Mouse (Mus musculus): ENCODE measurements at regions not wholly inside any gene's neighbourhood (a gene's known extent, or its start where the extent isn't known, plus 50 kb on each side); places are given as distances from the start of the nearest gene placed in this dataset.

- H3K27me3 ChIP-seq (replicated peaks; ENCODE audit: control insufficient read depth, insufficient read depth, low read length) = no peaks in the 10 kb centered on the region
- H3K4me3 ChIP-seq (replicated peaks; ENCODE audit: low read length) = no peak overlapping the region
- H3K9ac ChIP-seq (replicated peaks; ENCODE audit: low read depth, low read length) = no peak overlapping the region
- H3K4me2 ChIP-seq (ENCODE audit: low read length) = no peak overlapping the region
- peak overlapping the region; percentile 82 for H3K27ac ChIP-seq (ENCODE audit: low read length)
- H3K36me3 ChIP-seq (ENCODE audit: control insufficient read depth, insufficient read depth) = no peaks in the 10 kb centered on the region
- peaks cover 11% of the 10 kb centered on the region for H3K4me1 ChIP-seq (replicated peaks; ENCODE audit: control insufficient read depth, insufficient read depth, low read length)
- 2% methylated on average over 2 of the region's 2 CpGs for WGBS
- peak; percentile 97 for ATAC-seq
- no peaks in the 10 kb centered on the region for H3K9me3 ChIP-seq (ENCODE audit: control insufficient read depth, low read length)
These were observed 80.2 kb downstream of the Ednrb start for GRCm38 (mm10) chr14:103764047-103764446.

DNA sequence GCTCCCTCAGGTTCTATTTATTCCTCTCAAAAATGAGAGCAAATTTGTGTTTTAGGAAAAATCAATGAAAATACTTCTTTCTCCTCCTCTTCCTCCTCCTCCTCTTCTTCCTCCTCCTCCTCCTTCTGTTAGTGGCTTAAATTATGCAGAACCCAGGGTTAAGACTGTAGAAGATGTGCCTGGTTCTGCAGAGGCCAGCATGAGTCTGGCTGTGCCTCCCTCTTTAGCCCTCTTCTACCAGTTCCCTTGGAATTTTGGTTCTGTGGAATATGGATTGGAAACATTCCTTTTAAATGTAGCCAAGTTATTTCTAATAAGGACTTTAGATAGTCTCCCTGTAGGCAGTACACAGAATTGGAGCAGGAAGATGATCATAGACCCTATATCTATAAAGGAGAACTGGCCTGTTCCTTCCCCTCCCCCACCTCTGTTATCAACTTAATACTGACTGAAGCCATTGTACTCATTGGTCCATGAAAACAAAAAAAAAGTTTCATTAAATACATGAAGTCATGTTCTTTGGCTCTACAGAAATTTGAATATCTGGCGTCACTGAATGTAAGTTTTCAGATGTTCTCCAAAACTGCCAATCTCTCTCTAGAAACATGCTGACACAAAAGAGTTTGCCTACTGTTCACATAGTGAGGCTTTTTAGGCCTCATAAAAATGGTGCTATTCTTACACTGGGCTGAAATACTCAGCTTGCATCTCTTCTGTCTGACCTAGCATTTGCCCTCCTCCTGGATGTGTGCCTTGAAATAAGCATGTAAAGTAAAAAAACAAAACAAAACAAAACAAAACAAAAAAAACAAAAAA lies 80.8 kb downstream of the Ednrb start:
- Histone ChIP-seq H3K27me3 (replicated peaks; ENCODE audit: control insufficient read depth, insufficient read depth, low read length) (no peaks in the 10 kb centered on the region), H3K4me1 (replicated peaks; ENCODE audit: control insufficient read depth, insufficient read depth, low read length) (peaks cover 11% of the 10 kb centered on the region), H3K9me3 (ENCODE audit: control insufficient read depth, low read length) (no peaks in the 10 kb centered on the region), H3K4me2 (ENCODE audit: low read length) (no peak overlapping the region), H3K4me3 (replicated peaks; ENCODE audit: low read length) (no peak overlapping the region), H3K9ac (replicated peaks; ENCODE audit: low read depth, low read length) (no peak overlapping the region), H3K36me3 (ENCODE audit: control insufficient read depth, insufficient read depth) (no peaks in the 10 kb centered on the region), H3K27ac (ENCODE audit: low read length) (peak overlapping the region; percentile 82)
- ATAC-seq = peak; percentile 89
- 8% methylated on average over 1 of the region's 1 CpGs for WGBS

- Histone ChIP-seq H3K4me1 (replicated peaks; ENCODE audit: control insufficient read depth, insufficient read depth, low read length) (peaks cover 10% of the 10 kb centered on the region; the same call in 1 of the 2 replicates), H3K4me2 (ENCODE audit: low read length) (no peak overlapping the region), H3K9me3 (ENCODE audit: control insufficient read depth, low read length) (no peaks in the 10 kb centered on the region), H3K27ac (ENCODE audit: low read length) (no peak overlapping the region), H3K27me3 (replicated peaks; ENCODE audit: control insufficient read depth, insufficient read depth, low read length) (no peaks in the 10 kb centered on the region), H3K36me3 (ENCODE audit: control insufficient read depth, insufficient read depth) (no peaks in the 10 kb centered on the region), H3K4me3 (replicated peaks; ENCODE audit: low read length) (no peak overlapping the region), H3K9ac (replicated peaks; ENCODE audit: low read depth, low read length) (no peak overlapping the region)
- 83% methylated on average over 6 of the region's 6 CpGs for WGBS
- ATAC-seq = no peak
These were observed 84.8 kb downstream of the Ednrb start for GRCm38 (mm10) chr14:103759443-103759842.
